ENCODE assay signal across 22 mouse cellular contexts in the genomic region with DNA sequence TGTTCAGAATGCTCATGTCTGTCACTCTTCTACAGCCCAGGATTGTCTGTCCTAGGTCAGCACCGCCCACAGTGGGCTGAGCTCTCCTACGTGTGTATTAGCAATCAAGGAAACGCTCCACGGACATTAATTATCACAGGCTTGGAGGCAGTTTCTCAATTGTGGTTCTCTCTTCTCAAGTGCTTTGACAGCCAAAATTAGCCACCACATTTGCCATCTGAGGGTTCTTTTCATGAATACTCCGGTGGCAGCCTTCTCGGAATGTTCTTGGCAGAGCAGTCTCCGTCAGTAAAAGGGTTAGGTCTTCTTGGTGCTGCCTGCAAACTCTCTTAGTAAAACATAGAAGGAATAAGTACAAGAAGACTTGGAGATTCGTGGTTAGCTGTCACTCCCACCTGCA. TPM values are rescaled to one million over a fixed set of nuclear protein-coding genes. Genes with fewer than 3 reads are reported as not detected.
DNase-seq lines count a peak whose midpoint lies in the region; ATAC-seq and TF ChIP-seq lines count a peak whose summit lies in the region.
"Had no signal": no experiment of that assay in that cellular context is flagged by ENCODE, and none has a peak within 500 bp of the region (broad histone marks: within the 10 kb centered on the region; RNA-seq: fewer than 3 reads in every experiment).

No protein-coding gene starts in this region.

- peaks cover 34 to 75% of the 10 kb centered on the region in 2 experiments for H3K4me1 ChIP-seq in CH12.LX (ENCODE audit: control insufficient read depth in 1 of 2, insufficient read depth in 2 of 2)
- H3K4me1 ChIP-seq: midbrain, embryonic 15.5 days; stomach, embryonic 15.5 days had no signal

- intact Hi-C loops in left cerebral cortex, adult 2 months (cut with DNase I), result no loop called here
- intact Hi-C loops in left cerebral cortex, postnatal 4 days (cut with DNase I), result no loop called here

- peaks cover 7% of the 10 kb centered on the region for H3K9me3 ChIP-seq in CH12.LX (replicated peaks; ENCODE audit: low read length)
- H3K9me3 ChIP-seq: heart, embryonic 15.5 days; midbrain, embryonic 15.5 days; stomach, embryonic 15.5 days had no signal

- no peak for TF ChIP-seq EP300 in CH12.LX (IDR thresholded peaks at IDR 0.05; ENCODE audit: low read length)

- peak; percentile 51; the same call in 1 of the 2 replicates for ATAC-seq in frontal cortex, adult (ENCODE audit: low TSS enrichment)
- ATAC-seq: midbrain, embryonic 15.5 days had no signal

- no peaks in the 10 kb centered on the region for H3K27me3 ChIP-seq in CH12.LX (replicated peaks)
- H3K27me3 ChIP-seq: heart, embryonic 15.5 days; midbrain, embryonic 15.5 days; stomach, embryonic 15.5 days had no signal

- no peak for DNase-seq in frontal cortex, postnatal 14 days (ENCODE audit: low spot score in 2 of 2)
- DNase-seq in left cerebral cortex, adult 2 months (ENCODE audit: extremely low spot score in 1 of 2, low spot score in 2 of 2), result no peak
- DNase-seq in left cerebral cortex, postnatal 4 days, result no peak
- DNase-seq in CH12.LX (ENCODE audit: extremely low read depth), result no peak
- DNase-seq in fat pad, adult 2 months (ENCODE audit: extremely low read depth, low read depth, low spot score), result peak; percentile 23
- no peak for DNase-seq in gastrocnemius, adult 18-20 months (ENCODE audit: low spot score)
- DNase-seq: adrenal gland, postnatal 36 days; B cell, adult 2 months; cerebellum, adult 2 months; cerebellum, postnatal 36 days; gastrocnemius, postnatal 10 days; heart, postnatal 4 days; kidney, adult 2 months; kidney, postnatal 14 days; lung, adult 18-20 months; lung, postnatal 14 days; thymus, adult 2 months had no signal

- TF ChIP-seq CTCF in left cerebral cortex, adult 2 months (IDR thresholded peaks at IDR 0.05), result no peak
- TF ChIP-seq CTCF in CH12.LX (conservative IDR thresholded peaks at IDR 0.05 in 1 of 2, IDR thresholded peaks at IDR 0.05 in 1 of 2; ENCODE audit: low read depth in 2 of 2, low read length in 2 of 2), result no peak

- TF ChIP-seq RAD21 in CH12.LX (IDR thresholded peaks at IDR 0.05; ENCODE audit: low read depth, low read length), result no peak

- in situ Hi-C loops in CH12.LX (cut with MboI; ENCODE audit: low pct_ligation_motif_present, low pct_unique_long_range_greater_than_20kb, low sequenced_read_pairs), result no loop called here

- peak overlapping the region; percentile 34; the same call in 1 of the 2 replicates for H3K9ac ChIP-seq in CH12.LX (ENCODE audit: insufficient read depth, low read depth)
- H3K9ac ChIP-seq: heart, embryonic 15.5 days; midbrain, embryonic 15.5 days; stomach, embryonic 15.5 days had no signal

- peaks cover 12% of the 10 kb centered on the region for H3K79me2 ChIP-seq in CH12.LX (replicated peaks; ENCODE audit: control insufficient read depth, extremely low read depth, insufficient read depth, poor library complexity, severe bottlenecking)

- H3K27ac ChIP-seq in left cerebral cortex, adult 2 months, result peak overlapping the region; percentile 5; the same call in 1 of the 2 replicates
- peak overlapping the region; percentile 89 for H3K27ac ChIP-seq in CH12.LX (ENCODE audit: insufficient read depth, low read depth)
- H3K27ac ChIP-seq: heart, embryonic 15.5 days; midbrain, embryonic 15.5 days; stomach, embryonic 15.5 days had no signal

- peak overlapping the region; percentile 56 for H3K4me2 ChIP-seq in CH12.LX (ENCODE audit: insufficient read depth, low read depth, poor library complexity, severe bottlenecking)
- H3K4me2 ChIP-seq: heart, embryonic 15.5 days; liver, embryonic 11.5 days; midbrain, embryonic 15.5 days; stomach, embryonic 15.5 days had no signal

- TF ChIP-seq POLR2A in CH12.LX (IDR thresholded peaks at IDR 0.05; ENCODE audit: low read depth, low read length), result peak; percentile 11; the same call in 1 of the 2 replicates

- peaks cover 8 to 20% of the 10 kb centered on the region in 2 experiments for H3K36me3 ChIP-seq in CH12.LX (replicated peaks in 1 of 2; ENCODE audit: control insufficient read depth in 1 of 2, insufficient read depth in 1 of 2, low read length in 1 of 2)
- H3K36me3 ChIP-seq: midbrain, embryonic 15.5 days; stomach, embryonic 15.5 days had no signal

- dilution Hi-C loops in CH12.LX (cut with MboI; ENCODE audit: extremely low pct_ligation_motif_present, extremely low pct_unique_long_range_greater_than_20kb, low sequenced_read_pairs), result no loop called here

- no peak overlapping the region for H3K4me3 ChIP-seq in left cerebral cortex, adult 2 months
- H3K4me3 ChIP-seq in CH12.LX (replicated peaks in 1 of 3; ENCODE audit: low read depth in 2 of 3, low read length in 2 of 3, poor library complexity in 1 of 3), result no peak overlapping the region
- H3K4me3 ChIP-seq: heart, embryonic 15.5 days; midbrain, embryonic 15.5 days; stomach, embryonic 15.5 days had no signal

TF ChIP-seq in CH12.LX, 34 proteins besides CTCF, POLR2A, EP300 and RAD21:
- TF ChIP-seq USF2 (conservative IDR thresholded peaks at IDR 0.05; ENCODE audit: low read depth, low read length), result no peak
- no peak for TF ChIP-seq JUND (conservative IDR thresholded peaks at IDR 0.05; ENCODE audit: low read depth, low read length)
- no peak for TF ChIP-seq MYC (IDR thresholded peaks at IDR 0.05; ENCODE audit: low read depth, low read length)
- no peak for TF ChIP-seq TCF12 (IDR thresholded peaks at IDR 0.05; ENCODE audit: low read depth, low read length)
- TF ChIP-seq IRF4 (IDR thresholded peaks at IDR 0.05; ENCODE audit: low read depth, low read length), result no peak
- peak; percentile 25; the same call in 1 of the 2 replicates for TF ChIP-seq MEF2A (IDR thresholded peaks at IDR 0.05; ENCODE audit: borderline replicate concordance, low read depth, low read length)
- no peak for TF ChIP-seq ZNF384 (IDR thresholded peaks at IDR 0.05; ENCODE audit: low read depth, low read length)
- no peak for TF ChIP-seq E2F4 (IDR thresholded peaks at IDR 0.05; ENCODE audit: insufficient replicate concordance, low read depth, low read length)
- no peak for TF ChIP-seq BHLHE40 (IDR thresholded peaks at IDR 0.05; ENCODE audit: low read depth, low read length)
- no peak for TF ChIP-seq PAX5 (IDR thresholded peaks at IDR 0.05; ENCODE audit: low read length)
- TF ChIP-seq TBP (conservative IDR thresholded peaks at IDR 0.05; ENCODE audit: low read depth, low read length), result 0 out of 2 replicates have a peak, but pooled peaks have one; percentile 46
- TF ChIP-seq SMC3 (IDR thresholded peaks at IDR 0.05; ENCODE audit: low read depth, low read length), result no peak
- TF ChIP-seq ZMIZ1 (IDR thresholded peaks at IDR 0.05; ENCODE audit: low read depth, low read length), result no peak
- no peak for TF ChIP-seq CHD1 (IDR thresholded peaks at IDR 0.05; ENCODE audit: low read depth, low read length)
- TF ChIP-seq SIN3A (IDR thresholded peaks at IDR 0.05; ENCODE audit: low read length), result 0 out of 2 replicates have a peak, but pooled peaks have one; percentile 24
- 0 out of 2 replicates have a peak, but pooled peaks have one; percentile 29 for TF ChIP-seq MXI1 (IDR thresholded peaks at IDR 0.05; ENCODE audit: low read depth, low read length)
- no peak for TF ChIP-seq NRF1 (IDR thresholded peaks at IDR 0.05; ENCODE audit: low read depth, low read length)
- no peak for TF ChIP-seq CHD2 (IDR thresholded peaks at IDR 0.05; ENCODE audit: low read length)
- TF ChIP-seq MAFK (IDR thresholded peaks at IDR 0.05; ENCODE audit: insufficient replicate concordance, low read length), result no peak
- no peak for TF ChIP-seq JUN (IDR thresholded peaks at IDR 0.05; ENCODE audit: insufficient read depth, low read depth, low read length)
- TF ChIP-seq ZC3H11A (IDR thresholded peaks at IDR 0.05; ENCODE audit: low read depth, low read length), result no peak

RNA-seq across cellular contexts. Expression of gene Fgd6, which starts 50.5 kb away (rescaled TPM):
- total RNA-seq in left cerebral cortex, adult 2 months (2021), result 10 to 100 TPM in 1 of 2 experiments, 1 to 10 TPM in 1; 9.9 to 12.3 TPM
- 1 to 10 TPM; 5.5 to 5.8 TPM for total RNA-seq in left cerebral cortex, postnatal 4 days (2021)
- total RNA-seq in CH12.LX (2012; rRNA removed) (5.0 and 7.2 TPM in 2 replicates), CH12.LX (2014; rRNA removed) (3.0 and 3.3 TPM in 2 replicates)
- 4.7 and 5.0 TPM in 2 replicates for polyA plus RNA-seq in CH12.LX (2012; ENCODE audit: insufficient read length, low read depth)
- 1 to 10 TPM; 2.7 to 3.0 TPM for total RNA-seq in gastrocnemius, adult 18-20 months (2021)

RNA-seq across cellular contexts. Expression of gene Vezt, which starts 50.7 kb away (rescaled TPM):
- 10 to 100 TPM; 77.3 to 80.2 TPM for total RNA-seq in left cerebral cortex, adult 2 months (2021)
- total RNA-seq in left cerebral cortex, postnatal 4 days (2021), result 100 to 1,000 TPM in 1 of 2 experiments, 10 to 100 TPM in 1; 96.2 to 106 TPM
- total RNA-seq in CH12.LX (2012; rRNA removed), result 18.0 and 18.8 TPM in 2 replicates
- total RNA-seq in CH12.LX (2014; rRNA removed), result 17.2 and 18.4 TPM in 2 replicates
- 21.2 and 26.5 TPM in 2 replicates for polyA plus RNA-seq in CH12.LX (2012; ENCODE audit: insufficient read length, low read depth)
- 10 to 100 TPM; 54.1 to 59.7 TPM for total RNA-seq in gastrocnemius, adult 18-20 months (2021)
